Mouse (Mus musculus) macrophage (primary cell): ENCODE data around the gene Fbxl5. TPM values are rescaled to one million over a fixed set of nuclear protein-coding genes. Genes with fewer than 3 reads are reported as not detected.
A peak's percentile ranks its signal among the peaks of the same experiment; 100 is the strongest.

Experiments used
- H3K27ac ChIP-seq: fragments of 350-480 bp; formaldehyde crosslinking; 2 replicates; pipeline ENCODE4 v1.9.0; 2021
- H3K36me3 ChIP-seq: fragments of 350-480 bp; formaldehyde crosslinking; 2 replicates; pipeline ENCODE4 v1.9.0; 2021; ENCODE audit errors: inconsistent target
- H3K4me3 ChIP-seq: fragments of 350-480 bp; formaldehyde crosslinking; 2 replicates; pipeline ENCODE4 v1.9.0; 2021; ENCODE audit errors: inconsistent target
- H3K79me2 ChIP-seq: fragments of 350-480 bp; formaldehyde crosslinking; 2 replicates; pipeline ENCODE4 v1.9.0; 2021; ENCODE audit errors: inconsistent target
- WGBS: methylation state at CpG from one replicate; pipeline ENCODE4 v1.1.7; 2026; ENCODE audit warnings: inconsistent platforms; ENCODE audit not compliant: missing documents; 5-methylcytosine and 5-hydroxymethylcytosine counted together
- polyA plus RNA-seq: library from polyadenylated mRNA; stranded (reverse); fragments of 250-400 nt; gene quantifications from 3 replicates; pipeline ENCODE4 v1.2.4, GENCODE M21; 2018; ENCODE audit warnings: inconsistent platforms
- total RNA-seq, 78 experiments: library from RNA; depleted of rRNA; stranded (reverse); fragments of 250-400 nt; gene quantifications; 1 replicate in 9 of 78; 2 replicates in 24 of 78; 3 replicates in 43 of 78; 4 replicates in 2 of 78; pipeline ENCODE4 v1.2.4; 2018; ENCODE audit warnings: inconsistent platforms in 56 of 78

Gene Fbxl5
- 100 to 1,000 TPM in 17 of 26 experiments, 10 to 100 TPM in 9; 35.9 to 184 (median 121) TPM for total RNA-seq (2018; cell fraction: chromatin; rRNA removed)
- total RNA-seq (2018; cell fraction: cytosol; rRNA removed): 10 to 100 TPM; 15.8 to 26.1 (median 21.5) TPM
- total RNA-seq (2018; cell fraction: nucleus; rRNA removed): 100 to 1,000 TPM in 5 of 26 experiments, 10 to 100 TPM in 21; 27.5 to 166 (median 71.7) TPM
- polyA plus RNA-seq: 19.0 to 23.0 TPM (median 22.2 TPM) in 3 replicates

DNA sequence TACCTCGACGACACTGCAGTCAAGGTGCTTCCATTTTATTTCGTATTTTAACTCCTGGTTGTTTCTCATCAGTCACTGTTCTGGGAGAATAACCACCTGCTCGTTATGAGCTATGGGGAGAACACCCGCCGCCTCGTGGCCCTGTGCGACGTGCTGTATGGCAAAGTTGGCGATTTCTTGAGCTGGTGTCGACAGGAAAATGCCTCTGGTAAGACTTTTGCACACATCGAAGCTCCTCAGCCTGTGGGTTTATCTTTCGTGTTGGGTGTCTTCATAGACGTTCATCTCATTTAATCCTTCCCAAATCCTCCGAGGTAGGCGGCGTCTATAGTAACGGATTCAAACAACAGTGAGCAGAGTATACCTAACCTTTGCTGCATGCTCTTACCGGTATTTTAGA lies at the start of gene Fbxl5:
Gene Fbxl5 (minus strand): TSS at position 101 of the 400 bp plus-strand sequence.
- Histone ChIP-seq H3K36me3 (no peaks in the 10 kb centered on the region), H3K27ac (no peak within 1 kb of the TSS), H3K79me2 (no peaks in the 10 kb centered on the region), H3K4me3 (no peak within 1 kb of the TSS)
- WGBS: 94% methylated on average over 19 of the region's 19 CpGs

DNA sequence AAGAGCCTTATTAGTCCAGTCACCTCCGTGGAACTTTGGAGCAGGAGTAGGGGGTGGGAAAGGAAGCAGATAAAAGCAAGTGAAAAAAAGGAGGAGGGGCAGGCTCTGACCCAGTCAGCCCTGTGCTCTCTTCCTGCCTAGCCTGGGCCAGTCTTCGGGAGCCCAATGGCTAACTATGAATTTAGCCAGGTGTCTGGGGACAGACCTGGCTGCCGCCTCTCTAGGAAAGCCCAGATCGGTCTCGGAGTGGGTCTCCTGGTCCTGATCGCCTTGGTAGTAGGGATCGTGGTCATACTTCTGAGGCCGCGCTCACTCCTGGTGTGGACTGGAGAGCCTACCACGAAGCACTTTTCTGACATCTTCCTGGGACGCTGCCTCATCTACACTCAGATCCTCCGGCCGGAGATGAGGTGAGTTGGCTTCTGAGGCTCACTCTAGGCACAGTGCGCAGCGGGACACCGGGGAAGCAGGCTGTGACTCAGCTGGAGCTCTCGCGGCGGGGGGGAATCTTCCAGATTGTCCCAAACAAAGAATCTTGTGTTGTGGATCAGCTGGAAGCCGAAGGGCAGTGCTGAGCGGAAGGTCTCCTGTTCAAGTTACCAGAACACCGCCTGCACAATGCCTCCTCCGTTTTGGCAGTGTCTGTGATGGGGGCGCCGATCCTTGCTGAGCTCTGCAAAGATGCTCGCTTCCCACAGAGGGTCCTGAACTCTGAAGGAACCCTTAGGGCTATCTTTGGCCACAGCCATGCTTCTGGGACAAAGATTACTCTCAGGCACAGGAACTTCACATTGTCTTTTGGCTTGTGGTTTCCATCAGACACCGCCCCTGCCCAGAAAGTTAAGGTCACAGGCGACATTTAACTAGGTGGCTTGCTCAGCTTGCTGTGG lies 47.5 kb upstream of the Fbxl5 start:
- no peaks in the 10 kb centered on the region for H3K36me3 ChIP-seq
- H3K4me3 ChIP-seq: no peak overlapping the region
- no peak overlapping the region for H3K27ac ChIP-seq
- 26% methylated on average over 26 of the region's 28 CpGs for WGBS
- H3K79me2 ChIP-seq: no peaks in the 10 kb centered on the region

DNA sequence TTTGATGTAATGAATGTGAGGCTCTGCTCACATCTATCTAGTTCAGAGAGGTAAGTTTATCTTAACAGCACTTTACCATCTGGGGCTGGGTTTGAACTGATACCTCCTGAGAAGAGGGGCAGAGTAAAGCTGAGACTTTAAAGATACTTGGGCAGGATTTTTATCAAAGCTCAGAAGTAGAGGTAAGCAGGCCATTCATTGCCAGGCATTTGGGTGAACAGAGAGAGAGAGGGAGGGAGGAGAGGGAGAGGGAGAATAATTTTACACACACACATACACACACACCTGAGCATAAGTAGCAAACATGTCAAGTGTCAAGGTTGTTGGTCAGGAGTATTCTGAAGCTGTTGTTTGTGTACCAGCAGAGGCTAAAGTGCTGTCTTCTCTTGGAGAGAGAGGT lies 46.8 kb upstream of the Fbxl5 start, which contains the start of gene Cd38:
Gene Cd38 (plus strand): TSS at position 301 of the 400 bp plus-strand sequence.
- no peaks in the 10 kb centered on the region for H3K79me2 ChIP-seq
- no peak within 1 kb of the TSS for H3K27ac ChIP-seq
- H3K4me3 ChIP-seq: no peak within 1 kb of the TSS
- H3K36me3 ChIP-seq: no peaks in the 10 kb centered on the region

DNA sequence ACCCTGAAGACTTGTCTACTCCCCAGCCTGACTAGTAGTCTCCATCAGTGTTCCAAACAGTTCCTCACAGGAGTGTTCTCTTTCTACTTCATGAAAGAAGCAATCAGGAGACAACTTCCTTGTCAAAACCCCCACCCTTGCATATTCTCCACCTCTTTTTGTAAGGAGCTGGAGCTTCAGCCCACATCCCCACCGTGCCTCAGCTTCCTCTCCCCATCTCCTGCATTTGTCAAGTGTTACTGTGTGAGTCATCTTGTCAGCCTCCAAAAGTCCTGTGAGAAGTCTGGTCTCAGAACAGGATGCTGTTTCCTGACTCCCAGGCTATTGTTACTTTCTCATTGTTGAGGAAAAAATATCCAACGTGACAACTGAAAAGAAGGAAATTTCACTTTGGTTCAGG lies 43.9 kb upstream of the Fbxl5 start:
- no peak overlapping the region for H3K4me3 ChIP-seq
- 45% methylated on average over 2 of the region's 2 CpGs for WGBS
- H3K27ac ChIP-seq: no peak overlapping the region
- no peaks in the 10 kb centered on the region for H3K36me3 ChIP-seq
- no peaks in the 10 kb centered on the region for H3K79me2 ChIP-seq

DNA sequence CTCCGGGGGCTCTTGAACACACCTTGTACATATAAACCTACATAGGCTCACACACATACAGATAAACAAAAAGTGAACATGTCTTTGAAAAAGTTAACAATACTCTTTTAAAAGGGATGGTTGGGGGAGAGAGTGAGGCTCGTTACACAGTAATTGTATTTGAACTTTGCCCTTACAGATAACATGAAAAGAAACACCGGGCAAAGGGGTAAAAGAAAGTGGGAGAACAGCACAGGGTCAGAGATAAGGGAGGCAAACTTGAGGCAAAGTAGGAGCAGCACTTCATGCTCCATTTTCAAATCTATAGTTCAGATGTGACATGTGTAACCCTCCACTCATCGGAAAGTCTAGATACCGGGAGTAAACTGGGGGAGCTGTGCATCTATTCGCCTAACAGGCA lies 42.2 kb upstream of the Fbxl5 start:
- Histone ChIP-seq H3K36me3 (no peaks in the 10 kb centered on the region), H3K27ac (no peak overlapping the region), H3K4me3 (no peak overlapping the region), H3K79me2 (no peaks in the 10 kb centered on the region)
- WGBS: 95% methylated on average over 6 of the region's 6 CpGs

DNA sequence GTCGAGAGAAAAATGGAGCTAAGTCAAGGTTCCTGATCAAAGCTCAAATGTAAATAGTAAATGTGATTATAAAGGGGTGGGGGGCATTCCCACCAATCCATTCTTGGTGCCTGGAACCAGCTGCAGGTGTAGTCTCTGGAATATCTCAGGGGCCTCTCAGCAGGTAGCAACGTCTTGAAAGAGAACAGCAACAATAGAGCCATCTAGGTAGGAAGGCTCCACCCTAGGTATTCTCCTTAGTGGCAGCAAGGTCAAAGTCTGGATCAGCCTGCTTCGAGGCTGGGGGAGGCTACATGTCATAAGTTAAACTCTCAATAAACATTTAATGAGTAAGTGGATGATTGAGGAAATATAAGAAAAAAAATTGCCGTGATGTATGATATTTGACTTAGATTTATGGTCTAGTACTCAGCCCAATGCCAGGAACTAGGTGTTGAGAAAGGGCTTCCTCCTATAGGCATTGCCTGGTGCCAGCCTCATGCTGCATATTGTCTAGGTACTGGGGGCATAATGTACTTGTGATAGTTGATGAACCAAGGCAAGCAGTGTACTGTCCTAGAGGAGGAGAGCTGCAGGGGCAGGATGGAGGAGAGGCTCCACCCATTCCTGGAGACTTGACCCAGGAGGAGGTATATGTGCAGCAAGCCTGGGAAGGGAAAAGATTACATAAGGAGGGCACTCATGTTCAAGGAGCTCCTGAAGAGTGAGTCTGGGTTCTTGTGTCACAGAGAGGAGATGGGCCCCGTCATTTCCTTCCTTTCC lies 39.4 kb upstream of the Fbxl5 start:
- H3K27ac ChIP-seq: no peak overlapping the region
- H3K36me3 ChIP-seq: no peaks in the 10 kb centered on the region
- WGBS: 64% methylated on average over 5 of the region's 5 CpGs
- no peaks in the 10 kb centered on the region for H3K79me2 ChIP-seq
- no peak overlapping the region for H3K4me3 ChIP-seq

DNA sequence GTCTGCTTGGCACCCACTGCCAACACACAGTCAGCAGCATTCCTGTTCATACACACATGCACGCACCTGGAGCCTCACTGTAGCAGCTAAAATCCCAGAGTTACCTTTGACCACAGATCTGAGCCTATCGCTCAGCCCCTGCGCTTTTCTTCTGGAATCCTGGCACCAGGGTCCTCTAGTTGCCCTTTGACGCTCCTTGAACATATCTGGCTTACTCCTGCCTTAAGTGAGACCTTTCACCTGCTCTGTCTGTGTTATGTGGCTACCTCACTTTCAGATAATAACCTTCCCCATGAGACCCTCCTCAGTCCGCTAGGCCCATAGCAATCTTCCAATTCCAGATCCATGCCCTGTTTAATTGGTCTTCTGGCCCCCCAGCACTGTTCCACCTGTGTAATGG lies 38.7 kb upstream of the Fbxl5 start:
- H3K79me2 ChIP-seq: no peaks in the 10 kb centered on the region
- 93% methylated on average over 5 of the region's 5 CpGs for WGBS

DNA sequence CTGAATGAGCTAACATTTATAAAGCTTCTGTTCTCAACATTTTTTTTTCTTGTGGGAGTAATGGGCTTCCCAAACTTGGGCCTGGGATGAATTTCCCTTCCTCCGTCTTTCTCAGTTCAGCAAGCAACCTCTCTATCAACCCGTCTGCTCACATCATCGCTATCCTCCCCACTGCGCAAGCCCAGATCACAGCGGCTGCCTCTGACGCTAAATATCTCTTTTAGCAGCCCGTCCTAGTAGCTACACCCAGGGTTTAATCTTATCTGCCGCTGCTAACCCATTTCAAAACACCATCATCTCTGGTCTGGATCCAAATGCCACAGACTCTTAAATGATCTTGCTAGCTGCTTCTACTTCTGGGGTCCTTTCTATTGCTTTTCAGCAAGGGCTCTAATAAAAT lies 38.2 kb upstream of the Fbxl5 start:
- Histone ChIP-seq H3K36me3 (no peaks in the 10 kb centered on the region), H3K4me3 (no peak overlapping the region), H3K79me2 (no peaks in the 10 kb centered on the region), H3K27ac (no peak overlapping the region)
- 92% methylated on average over 8 of the region's 8 CpGs for WGBS

More for the DNA sequence above, 38.7 kb upstream of the Fbxl5 start:
- Histone ChIP-seq H3K36me3 (no peaks in the 10 kb centered on the region), H3K27ac (no peak overlapping the region), H3K4me3 (no peak overlapping the region)

DNA sequence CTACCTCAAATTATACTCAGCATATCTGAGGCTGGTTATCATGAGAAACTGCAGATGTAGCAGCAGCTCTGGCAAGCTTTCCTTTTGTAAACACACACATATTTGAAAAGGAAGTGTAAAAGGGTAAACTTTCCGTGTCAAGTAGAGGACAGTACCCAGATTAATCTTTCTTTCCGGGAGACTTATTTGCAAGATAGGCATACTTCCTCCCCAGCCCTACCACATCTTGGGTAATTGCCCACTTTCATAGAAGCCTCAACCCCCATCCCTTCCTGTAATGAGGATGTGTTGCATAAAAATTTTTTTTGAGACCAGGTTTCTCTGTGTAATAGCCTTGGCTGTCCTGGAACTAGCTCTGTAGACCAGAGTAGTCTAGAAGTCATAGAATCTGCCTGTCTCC lies 34.3 kb upstream of the Fbxl5 start:
- no peaks in the 10 kb centered on the region for H3K79me2 ChIP-seq
- H3K27ac ChIP-seq: peak overlapping the region; percentile 29
- no peak overlapping the region for H3K4me3 ChIP-seq
- 0% methylated on average over 2 of the region's 2 CpGs for WGBS
- H3K36me3 ChIP-seq: no peaks in the 10 kb centered on the region

DNA sequence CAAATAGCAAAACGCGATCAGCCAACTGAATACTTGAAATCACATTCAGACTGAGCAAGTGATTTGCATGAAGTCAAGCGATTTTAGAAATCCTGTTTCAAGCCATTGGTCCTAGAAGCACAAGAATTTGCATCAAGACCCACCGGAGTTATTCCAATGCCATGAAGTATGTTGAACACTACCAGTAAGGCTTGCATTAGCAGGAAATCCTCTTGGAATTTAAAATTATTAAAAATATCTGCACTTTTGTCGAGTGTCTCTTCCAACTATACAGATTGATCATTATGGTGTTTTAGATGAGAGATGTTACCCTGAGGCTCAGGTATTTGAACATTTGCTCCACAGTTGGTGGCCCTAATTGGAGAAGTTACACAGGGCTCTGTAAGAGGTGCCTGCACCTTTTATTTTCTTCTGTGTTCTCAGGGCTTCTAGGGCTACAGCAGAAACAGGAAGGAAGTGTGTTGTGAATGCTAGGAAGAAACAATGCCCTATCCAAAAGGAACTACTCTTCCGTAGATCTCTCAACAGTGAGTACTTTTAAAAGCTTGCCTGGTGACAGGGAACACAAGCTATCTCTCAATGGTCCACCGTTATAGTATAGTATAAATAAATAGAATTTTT lies 32.5 kb upstream of the Fbxl5 start:
- WGBS: 56% methylated on average over 7 of the region's 7 CpGs
- no peak overlapping the region for H3K4me3 ChIP-seq

DNA sequence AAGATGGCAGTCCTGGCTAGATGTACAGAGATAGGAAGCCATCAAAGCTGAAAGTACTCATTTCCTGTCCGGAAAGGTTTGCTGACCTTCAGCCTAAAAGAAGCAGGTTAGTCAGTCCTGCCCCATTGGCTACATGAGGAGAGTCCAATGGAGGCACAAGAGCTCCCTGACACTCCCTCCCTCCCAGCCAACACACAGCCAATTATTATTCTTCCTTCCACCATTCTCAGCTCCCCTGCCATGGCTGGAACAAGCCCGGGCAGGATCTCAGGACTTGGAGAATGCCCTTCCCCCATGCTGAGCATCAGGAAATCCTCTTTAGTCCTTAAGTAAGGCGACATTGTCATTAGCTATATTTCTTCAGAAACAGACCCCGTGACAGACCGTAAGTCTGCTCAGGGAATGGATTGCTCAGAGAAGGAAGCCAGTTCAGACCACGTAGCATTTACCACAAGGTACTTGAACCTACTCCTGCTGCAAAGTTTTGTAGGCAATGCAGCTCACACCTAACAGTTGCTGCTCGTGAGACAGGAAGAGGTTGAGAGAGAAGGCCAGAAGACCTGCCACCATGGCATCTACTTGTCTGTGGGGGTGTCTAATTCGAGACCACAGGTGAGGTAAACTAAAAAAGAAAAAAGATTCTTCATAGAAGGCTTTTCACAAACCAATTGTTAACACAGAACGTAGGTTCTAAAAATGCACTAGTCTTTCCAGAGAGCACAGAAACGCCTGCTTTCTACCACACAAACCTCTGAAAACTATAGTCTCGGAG lies 31.8 kb upstream of the Fbxl5 start:
- no peaks in the 10 kb centered on the region for H3K79me2 ChIP-seq
- H3K27ac ChIP-seq: peak overlapping the region; percentile 41
- WGBS: 59% methylated on average over 11 of the region's 11 CpGs
- H3K36me3 ChIP-seq: no peaks in the 10 kb centered on the region
- H3K4me3 ChIP-seq: no peak overlapping the region

More for the DNA sequence above, 32.5 kb upstream of the Fbxl5 start:
- Histone ChIP-seq H3K79me2 (no peaks in the 10 kb centered on the region), H3K27ac (peak overlapping the region; percentile 41), H3K36me3 (no peaks in the 10 kb centered on the region)

DNA sequence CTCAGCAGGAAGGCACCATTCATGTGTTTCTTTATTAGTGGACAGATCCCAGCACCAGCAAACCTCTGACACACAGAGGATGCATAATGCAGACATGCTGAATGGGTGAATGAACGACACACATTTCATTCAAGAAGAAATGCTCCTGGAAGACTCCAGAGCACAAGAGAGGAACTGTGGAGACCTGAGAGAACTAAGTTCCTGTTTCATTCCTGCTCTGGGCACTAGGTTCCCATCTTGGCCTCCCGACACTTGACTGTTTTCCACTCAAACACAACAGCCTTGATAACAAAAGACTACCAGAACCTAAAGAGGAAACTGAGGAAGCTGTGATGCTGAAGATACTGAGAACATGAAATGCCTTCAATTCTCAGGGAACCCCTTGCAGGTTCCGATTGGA lies 26.8 kb upstream of the Fbxl5 start:
- WGBS: 58% methylated on average over 3 of the region's 3 CpGs
- Histone ChIP-seq H3K4me3 (no peak overlapping the region), H3K36me3 (no peaks in the 10 kb centered on the region), H3K79me2 (no peaks in the 10 kb centered on the region), H3K27ac (no peak overlapping the region)

DNA sequence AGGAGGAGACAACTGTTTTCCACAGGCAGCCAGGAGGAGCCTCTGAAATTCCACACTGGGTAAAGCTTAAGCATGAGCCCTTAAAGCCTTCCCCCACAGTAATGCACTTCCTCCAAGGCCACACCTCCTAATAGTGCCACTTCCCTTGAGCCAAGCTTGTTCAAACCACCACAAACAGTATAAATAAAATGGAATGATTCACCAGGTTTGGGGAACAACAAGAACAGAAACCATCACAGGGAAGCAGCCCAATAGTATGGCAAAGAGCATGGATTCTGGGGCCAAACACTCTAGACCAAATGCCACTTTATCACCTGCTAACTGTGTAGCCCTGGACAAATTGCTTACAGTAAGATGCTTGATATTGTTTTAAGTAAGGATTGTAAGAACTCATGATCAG lies 26.1 kb upstream of the Fbxl5 start:
- no peak overlapping the region for H3K4me3 ChIP-seq
- no peaks in the 10 kb centered on the region for H3K79me2 ChIP-seq
- no peak overlapping the region for H3K27ac ChIP-seq
- no peaks in the 10 kb centered on the region for H3K36me3 ChIP-seq

DNA sequence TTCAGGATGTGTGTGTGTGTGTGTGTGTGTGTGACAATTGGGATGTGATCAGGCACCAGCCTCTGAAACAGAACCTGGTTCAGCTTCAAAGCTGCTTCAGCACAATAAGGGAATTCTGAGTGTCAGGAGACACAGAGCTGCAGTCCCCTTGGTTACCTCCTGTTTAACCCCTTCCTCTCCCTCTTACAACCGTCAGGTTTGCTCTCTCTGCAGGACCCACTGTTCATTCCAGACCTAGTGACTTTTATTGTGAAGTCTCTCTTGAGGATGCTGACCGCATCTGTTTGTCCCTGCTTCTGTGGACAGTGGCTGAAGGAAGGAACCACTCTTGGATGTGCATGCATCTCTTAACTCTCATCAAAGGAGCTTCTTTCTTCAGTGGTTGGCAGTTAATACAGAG lies 24.8 kb upstream of the Fbxl5 start:
- 96% methylated on average over 2 of the region's 2 CpGs for WGBS

More for the DNA sequence above, 24.8 kb upstream of the Fbxl5 start:
- H3K36me3 ChIP-seq: no peaks in the 10 kb centered on the region
- H3K27ac ChIP-seq: no peak overlapping the region
- H3K4me3 ChIP-seq: no peak overlapping the region
- H3K79me2 ChIP-seq: no peaks in the 10 kb centered on the region
